Mouse (Mus musculus) left cerebral cortex, postnatal 14 days (tissue): ENCODE measurements around the gene Ccser1. TPM values are rescaled to one million over a fixed set of nuclear protein-coding genes. Genes with fewer than 3 reads are reported as not detected.

Source experiments
- DNase-seq, 2 experiments: peaks; one replicate each; pipeline ENCODE4 v3.0.0; 2021 to 2022; ENCODE audit warnings: low spot score in 2 of 2, mixed read lengths in 1 of 2
- intact Hi-C: fragments of 180-260 bp; cut with DNase I; formaldehyde crosslinking; loops from one replicate; pipeline ENCODE4 v1.15.1; 2025
- total RNA-seq, 2 experiments: library from RNA; stranded (reverse); gene quantifications; 2 replicates each; pipeline ENCODE4 v1.2.3; 2021

Ccser1 gene
- total RNA-seq, 2 experiments from 2014 or later: 24.8 to 30.4 TPM

DNA sequence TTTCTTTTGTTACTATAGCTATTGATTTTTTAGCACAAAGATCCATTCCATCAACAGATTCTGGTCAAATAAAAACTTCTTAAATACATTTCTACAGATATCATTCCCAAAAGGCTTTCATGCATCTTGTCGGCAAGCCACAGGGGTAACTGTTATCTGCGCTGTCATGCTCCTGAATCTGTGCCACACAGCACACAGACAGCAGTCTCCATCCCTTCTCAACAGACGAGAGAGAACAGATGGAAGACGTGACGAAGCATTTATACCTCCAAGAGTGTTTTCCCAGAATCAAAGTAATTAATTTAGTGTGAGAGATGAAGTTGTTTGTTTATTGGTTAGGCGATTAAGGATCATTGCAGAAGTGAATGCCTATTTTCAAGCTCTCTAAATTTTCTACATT lies 982.5 kb downstream of the Ccser1 start:
- peak in 1 of 2 experiments; percentile 12 for DNase-seq

DNA sequence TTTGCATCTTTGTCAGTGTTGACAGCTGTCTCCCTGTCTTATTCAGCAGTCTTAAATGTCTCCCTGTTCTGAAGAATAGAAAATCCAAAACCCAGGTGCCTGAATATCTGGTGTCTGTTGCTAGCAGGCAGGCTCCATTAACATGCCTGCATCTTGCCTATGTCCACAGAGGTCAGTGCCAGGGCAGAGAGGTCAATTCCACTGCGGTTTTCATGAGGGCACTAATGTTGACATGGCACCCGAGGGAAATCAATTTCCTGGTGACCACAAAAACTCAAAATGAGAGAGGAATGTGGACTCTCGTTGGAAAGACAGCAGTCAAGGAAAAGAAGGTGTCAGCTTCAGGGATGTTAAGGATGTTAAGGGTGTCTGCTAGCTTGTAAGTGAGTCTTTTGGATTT lies 983.7 kb downstream of the Ccser1 start:
- DNase-seq: no peak
- intact Hi-C loops: no loop called here

More for the DNA sequence above, 982.5 kb downstream of the Ccser1 start:
- intact Hi-C loops: no loop called here

DNA sequence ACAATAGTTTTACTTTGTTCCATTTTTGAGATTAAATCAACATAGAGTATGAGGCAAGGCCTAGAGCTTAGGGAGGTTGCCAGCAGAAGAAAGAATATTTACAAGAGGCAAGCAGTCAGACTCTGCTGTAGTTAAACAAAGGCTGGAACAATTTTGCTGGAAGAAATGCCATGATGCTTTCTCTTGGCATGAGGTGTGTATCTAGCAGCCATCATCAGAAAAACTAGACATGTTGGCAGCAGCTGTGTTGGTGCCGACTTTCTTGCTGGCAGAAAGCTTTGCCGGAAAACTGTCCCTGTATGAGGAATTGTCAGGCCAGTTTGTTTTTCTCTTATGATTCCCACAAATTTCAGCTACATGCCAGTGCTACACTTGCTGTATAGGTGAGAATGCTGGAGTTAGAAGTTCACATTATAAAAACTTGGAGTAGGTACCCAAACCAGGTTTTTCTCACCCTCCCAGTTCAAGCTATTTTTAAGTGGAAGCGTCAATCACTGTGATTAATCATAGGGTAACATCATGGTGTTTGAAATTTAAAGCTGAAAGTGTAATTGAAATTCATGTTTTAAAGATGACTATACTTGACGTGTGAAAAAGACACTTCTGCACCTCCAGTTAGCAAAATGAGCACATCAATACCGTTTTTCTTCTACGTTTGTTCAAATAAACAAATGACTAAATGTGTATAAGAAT lies 1016.5 kb downstream of the Ccser1 start:
- intact Hi-C loops: no loop called here
- peak in 1 of 2 experiments; percentile 28 for DNase-seq

DNA sequence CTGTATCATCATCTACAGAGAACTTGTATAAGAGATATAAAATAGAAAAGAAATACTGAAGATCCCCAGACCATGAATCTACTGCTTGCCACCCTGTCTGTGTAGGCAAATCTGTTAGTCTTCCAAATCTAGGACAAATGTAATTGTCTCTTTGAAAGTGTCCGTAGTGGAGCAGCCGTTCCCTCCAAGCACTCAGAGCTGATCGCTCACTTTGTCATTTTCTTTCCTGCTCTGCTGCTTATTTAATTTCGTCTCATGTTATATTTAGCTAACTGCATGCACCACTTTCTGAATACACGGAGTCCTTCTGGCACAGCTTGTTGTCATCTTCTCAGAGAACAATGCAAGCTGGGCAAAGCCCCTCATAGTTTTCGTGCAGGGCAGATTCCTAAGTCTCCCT lies 1018.6 kb downstream of the Ccser1 start:
- DNase-seq: peak; percentile 13 to 49
- intact Hi-C loops: no loop called here

DNA sequence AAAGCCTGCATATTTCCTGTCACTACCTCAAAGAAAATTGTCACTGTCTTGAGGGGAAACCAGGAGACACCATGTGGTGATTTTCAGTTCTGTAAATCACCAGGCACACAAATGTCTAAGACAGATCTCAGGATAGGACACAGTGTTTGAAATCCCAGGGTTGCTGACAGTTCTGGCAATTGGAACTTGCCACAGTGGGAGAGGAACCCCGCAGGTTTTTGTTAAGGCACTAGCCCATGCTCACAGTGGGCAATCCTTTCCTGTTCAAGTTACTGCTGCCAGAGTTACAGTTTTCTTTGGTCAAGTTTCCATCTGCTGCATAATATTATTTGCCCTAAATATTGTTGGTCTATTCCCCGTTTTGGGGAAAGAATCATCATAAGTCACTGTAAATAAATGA lies 1024.9 kb downstream of the Ccser1 start:
- no peak for DNase-seq
- intact Hi-C loops: no loop called here

DNA sequence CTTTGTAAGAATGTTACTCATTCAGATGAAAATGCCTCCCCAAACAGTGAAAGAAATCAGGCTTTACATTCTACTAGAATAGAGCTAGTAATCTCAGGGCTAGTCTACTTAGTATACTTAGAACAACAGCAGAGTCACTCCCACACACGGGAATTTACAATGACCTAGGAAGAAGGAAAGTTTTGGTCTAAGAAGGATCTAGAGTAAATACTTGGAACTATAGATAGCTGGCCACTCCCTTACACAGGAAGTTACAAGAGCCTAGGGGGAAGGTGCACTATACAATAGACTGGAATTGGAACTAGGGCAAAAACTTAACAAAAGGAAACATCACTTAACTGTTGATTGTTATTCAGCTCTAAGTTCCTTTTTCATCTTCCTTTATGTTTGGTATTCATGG lies 1041.7 kb downstream of the Ccser1 start:
- no peak for DNase-seq
- intact Hi-C loops: no loop called here

DNA sequence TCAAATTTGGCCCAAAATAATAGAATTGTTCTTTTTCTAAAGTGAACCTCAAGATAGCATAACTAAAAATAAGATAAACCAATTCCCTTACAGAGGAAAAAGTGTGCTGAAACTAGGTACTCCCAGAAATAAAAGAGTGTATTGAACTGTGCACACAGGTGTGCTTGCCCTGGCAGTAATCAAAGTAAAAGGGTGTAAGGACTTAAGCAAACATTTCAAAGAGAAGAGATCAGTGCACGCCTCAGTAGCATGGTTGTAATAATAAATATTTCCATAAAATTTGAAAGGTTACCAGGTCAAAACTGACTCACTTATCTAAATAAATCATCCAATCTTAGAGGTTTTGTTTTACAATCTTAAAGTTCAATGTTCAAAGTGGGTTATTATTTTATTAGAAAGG lies 1083.8 kb downstream of the Ccser1 start:
- intact Hi-C loops: no loop called here
- DNase-seq: no peak

DNA sequence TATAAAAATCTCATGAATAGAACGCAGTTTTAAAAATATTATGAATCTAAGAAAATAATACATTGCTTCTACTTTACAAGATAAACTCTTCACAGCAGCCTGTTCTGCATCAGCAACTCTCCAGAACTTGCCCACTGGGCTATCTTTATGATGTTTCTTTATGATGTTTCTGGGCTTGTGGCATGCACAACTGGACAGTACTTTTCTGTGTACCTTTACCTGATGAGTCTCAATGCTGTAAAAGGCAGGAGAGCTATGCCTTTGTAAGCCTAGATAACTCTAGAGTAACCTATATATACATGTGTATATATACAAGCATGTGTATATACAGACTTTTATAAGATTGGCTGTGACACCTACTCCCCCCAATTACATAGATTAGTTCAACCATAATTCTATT lies 1084.4 kb downstream of the Ccser1 start:
- intact Hi-C loops: no loop called here
- no peak for DNase-seq

DNA sequence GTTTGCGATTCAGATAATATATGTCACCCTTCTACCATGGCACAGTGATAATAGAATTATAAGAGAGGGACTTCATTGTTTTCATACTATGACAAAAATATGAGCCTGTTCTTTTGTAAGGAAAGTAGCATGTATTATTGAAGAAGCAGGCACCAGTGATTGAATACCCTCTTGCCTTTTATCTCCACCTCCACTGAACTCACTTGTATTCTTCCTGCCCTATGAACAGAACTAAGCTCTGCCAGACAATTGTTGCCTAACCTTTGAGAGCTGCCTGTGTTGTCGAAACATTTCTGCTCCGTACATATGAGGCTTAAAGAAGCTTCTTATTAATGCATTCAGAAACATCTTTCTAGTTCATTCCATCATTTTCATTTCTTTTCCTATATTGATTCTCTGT lies 1101.1 kb downstream of the Ccser1 start:
- intact Hi-C loops: no loop called here
- no peak for DNase-seq

DNA sequence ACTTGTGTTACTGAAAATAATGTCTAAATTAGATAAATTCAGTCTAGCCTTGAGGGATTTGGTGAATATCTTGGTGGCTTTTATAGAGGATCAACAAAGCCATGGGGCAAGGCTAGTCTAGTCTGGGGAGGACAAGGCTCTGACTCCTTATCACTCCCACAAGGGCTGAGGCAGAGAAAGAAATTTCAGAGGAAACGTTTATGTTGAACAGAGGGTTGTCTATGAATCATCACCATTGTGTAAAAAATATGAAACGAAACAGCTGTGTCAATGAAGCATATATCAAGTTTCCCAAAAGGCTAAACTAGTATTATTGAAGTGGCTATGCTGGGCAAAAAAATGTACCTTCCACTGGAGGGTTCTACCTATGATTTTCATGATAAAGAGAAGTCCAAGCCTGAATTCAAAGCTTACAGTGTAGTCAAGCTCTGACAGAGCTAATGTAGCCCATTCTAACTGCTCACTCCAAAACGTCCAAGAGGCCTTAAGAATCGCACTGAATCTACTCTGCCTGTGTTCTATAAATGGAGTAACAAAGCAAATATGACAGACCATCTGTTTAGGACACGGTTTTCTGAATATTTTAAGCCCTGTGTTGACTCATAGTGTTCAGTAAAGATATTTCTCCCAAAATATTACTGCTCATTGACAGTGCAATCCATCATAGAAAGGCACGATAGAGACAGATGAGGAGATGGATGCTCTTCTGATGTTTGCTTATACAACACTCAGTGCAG lies 1121.6 kb downstream of the Ccser1 start:
- intact Hi-C loops: no loop called here
- peak in 1 of 2 experiments; percentile 13 for DNase-seq

DNA sequence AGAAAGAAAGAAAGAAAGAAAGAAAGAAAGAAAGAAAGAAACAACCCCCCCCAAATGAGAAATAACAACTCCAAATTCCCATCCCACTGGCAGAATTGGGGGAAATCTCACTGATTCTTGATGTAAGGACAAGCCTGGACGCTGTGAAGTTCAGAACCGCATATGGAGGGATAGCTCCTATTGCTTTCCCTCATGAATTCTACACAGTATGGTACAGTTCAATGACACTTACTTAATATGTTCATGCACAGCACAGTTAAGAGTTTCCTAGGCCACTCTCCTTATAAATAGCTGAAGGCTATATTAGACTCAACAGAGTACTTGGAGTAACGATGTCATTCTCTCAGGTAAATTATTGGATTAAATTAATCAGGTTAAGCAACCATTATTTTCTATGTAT lies 1138.5 kb downstream of the Ccser1 start:
- no peak for DNase-seq
- intact Hi-C loops: no loop called here

DNA sequence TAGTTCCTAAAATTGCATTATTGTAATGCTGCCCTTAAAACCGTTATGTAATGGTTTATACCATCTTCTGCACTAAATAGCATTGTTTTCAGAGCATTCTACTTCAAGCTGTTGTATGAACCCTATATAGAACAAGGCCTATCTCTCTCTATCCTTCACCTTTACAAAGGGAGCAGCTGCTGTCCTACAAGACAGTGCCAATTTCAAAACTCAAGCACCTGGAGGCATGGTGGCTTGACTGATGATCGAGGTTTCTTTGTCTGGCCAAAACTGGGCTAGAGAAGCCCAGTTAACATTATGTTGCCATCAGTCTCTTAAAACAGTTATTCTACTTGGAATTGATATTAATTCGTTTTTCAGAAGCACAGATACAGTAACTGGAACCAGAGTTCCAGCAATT lies 1160.2 kb downstream of the Ccser1 start:
- DNase-seq: no peak

DNA sequence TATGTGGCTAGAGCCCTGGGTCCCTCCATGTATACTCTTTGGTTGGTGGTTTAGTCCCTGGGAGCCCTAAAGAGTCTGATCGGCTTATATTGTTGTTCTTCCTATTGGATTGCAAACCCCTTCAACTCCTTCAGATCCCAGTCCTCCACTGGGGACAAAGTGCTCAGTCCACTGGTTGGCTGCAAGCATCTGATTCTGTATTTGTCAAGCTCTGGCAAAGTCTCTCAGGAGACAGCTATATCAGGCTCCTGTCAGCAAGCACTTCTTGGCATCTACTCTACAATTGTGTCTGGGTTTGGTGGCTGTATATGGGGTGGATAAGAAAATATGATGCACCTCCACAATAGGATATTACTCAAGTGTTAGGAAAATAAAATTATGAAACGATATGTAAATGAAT lies 1187.7 kb downstream of the Ccser1 start:
- intact Hi-C loops: no loop called here
- no peak for DNase-seq

More for the DNA sequence above, 1160.2 kb downstream of the Ccser1 start:
- intact Hi-C loops: no loop called here
